Mouse (Mus musculus) embryonic fibroblast, embryonic 13.5 days (primary cell): Measurements from ENCODE around the gene 2010005H15Rik. TPM values are rescaled to one million over a fixed set of nuclear protein-coding genes. Genes with fewer than 3 reads are reported as not detected.
"Not testable (repeated sequence)": the region's sequence is repeated elsewhere in the genome, so short reads cannot be mapped to it uniquely, and the experiment has no call there.

ENCODE experiments used
- H3K27ac ChIP-seq: 2 replicates; pipeline ENCODE4 v1.5.1; 2012; ENCODE audit warnings: low read length, control low read depth, inconsistent platforms; ENCODE audit not compliant: insufficient read depth
- H3K4me1 ChIP-seq: 2 replicates; pipeline ENCODE4 v1.6.1; 2011; ENCODE audit warnings: low read length; ENCODE audit not compliant: control insufficient read depth, insufficient read depth
- H3K4me3 ChIP-seq: 2 replicates; pipeline ENCODE4 v1.5.1; 2011; ENCODE audit warnings: mild to moderate bottlenecking, control low read depth, low read length; ENCODE audit not compliant: insufficient read depth
- CTCF ChIP-seq: IDR thresholded peaks from 2 replicates; pipeline ENCODE4 v1.5.1; 2011; ENCODE audit warnings: mild to moderate bottlenecking, control low read depth, low read length, moderate library complexity, borderline replicate concordance; ENCODE audit not compliant: insufficient read depth
- POLR2A ChIP-seq: IDR thresholded peaks from 2 replicates; pipeline ENCODE4 v1.6.1; 2011; ENCODE audit warnings: low read depth, mild to moderate bottlenecking, control low read depth, low read length, moderate library complexity
- polyA plus RNA-seq: library from polyadenylated mRNA; stranded (reverse); fragments of >200 nt; gene quantifications from 2 replicates; pipeline ENCODE4 v1.2.4, GENCODE M21; 2011; ENCODE audit warnings: low read depth; ENCODE audit not compliant: missing spikeins, insufficient read length

2010005H15Rik gene
- polyA plus RNA-seq: not detected in 2 replicates

DNA sequence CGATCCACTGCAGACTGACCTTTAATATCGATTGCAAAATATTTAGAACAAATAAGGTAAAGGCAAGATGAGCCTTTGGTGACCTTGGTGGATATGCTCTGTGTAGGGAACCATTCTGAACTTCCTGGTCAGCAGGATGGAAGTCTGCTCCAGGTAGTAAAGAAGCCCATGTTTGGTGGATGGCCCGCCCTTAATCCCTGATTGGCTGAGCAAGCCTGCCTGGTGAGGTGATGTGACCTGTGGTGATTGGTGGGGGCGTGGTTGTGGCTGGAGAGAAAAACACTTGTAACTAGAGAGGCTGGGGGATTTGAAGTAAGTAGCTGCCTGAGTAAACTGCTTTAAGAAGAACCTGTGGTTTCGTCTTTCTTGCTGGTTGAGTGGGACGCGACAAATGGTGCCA is at the start of gene 2010005H15Rik:
2010005H15Rik (plus strand) TSS at position 301 of the 400 bp plus-strand sequence.
- H3K4me3 ChIP-seq, H3K27ac ChIP-seq, H3K4me1 ChIP-seq: not testable (repeated sequence)

DNA sequence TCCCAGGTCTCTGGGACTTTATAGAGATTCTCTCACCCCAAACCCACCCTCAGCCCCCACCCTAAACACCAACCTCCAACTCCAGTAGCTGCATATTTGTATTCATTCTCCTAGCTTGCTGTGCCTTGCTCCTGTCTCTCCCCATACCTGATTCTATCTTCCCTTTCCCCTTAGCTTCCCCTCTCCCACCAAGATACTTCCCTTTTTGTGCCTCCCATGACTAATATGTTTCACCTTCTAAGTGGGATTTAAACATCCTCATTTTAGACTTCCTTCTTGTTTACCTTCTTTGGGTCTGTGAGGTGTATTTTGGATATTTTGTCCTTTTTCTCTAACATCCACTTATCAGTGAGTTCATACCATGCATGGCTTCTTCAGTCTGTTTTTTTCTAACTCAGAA is 45.2 kb upstream of the 2010005H15Rik start:
- H3K27ac ChIP-seq: no peak overlapping the region
- no peaks in the 10 kb centered on the region for H3K4me1 ChIP-seq
- TF ChIP-seq POLR2A (no peak), CTCF (no peak)
- no peak overlapping the region for H3K4me3 ChIP-seq

DNA sequence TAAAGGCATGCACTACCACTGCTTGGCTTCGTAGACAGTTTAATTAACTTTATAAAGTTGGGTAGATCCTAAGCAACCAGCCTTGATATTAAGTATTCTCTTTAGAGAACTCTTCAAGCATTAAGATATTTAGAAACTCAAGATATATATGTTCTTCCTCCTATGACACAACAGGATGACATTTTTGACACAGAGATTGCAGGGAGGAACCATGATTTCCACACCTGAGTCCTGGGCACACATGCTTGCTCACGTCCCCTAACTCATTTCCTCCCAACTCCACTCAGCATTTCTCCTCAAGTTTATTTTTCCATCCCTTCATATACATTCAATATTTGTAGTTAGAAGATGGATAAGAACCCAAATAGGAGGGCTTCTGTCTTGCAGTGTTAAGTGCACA is 41.4 kb upstream of the 2010005H15Rik start:
- H3K4me1 ChIP-seq: no peaks in the 10 kb centered on the region
- H3K4me3 ChIP-seq: no peak overlapping the region
- H3K27ac ChIP-seq: no peak overlapping the region
- TF ChIP-seq CTCF: no peak
- no peak for TF ChIP-seq POLR2A

DNA sequence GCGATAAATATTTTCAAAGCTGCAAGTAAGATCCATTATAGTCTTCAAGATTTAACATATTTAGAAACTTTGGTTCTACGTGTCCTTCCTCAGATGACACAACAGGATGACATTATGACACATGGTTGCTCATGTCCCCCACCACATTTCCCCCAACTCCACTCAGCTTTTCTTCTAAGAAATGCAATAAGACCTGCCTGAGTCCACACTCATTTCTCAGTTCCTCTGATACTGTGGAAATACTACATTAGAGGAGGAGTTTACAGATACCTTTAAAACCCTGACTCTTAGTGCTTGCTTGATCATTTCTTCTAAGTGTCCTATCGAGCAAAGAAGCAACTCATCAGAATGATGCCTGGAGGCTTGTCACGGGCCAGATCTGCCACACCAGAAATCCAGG is 37.4 kb upstream of the 2010005H15Rik start, which contains the start of gene Gm5483:
Gm5483 (plus strand) TSS at position 301 of the 400 bp plus-strand sequence.
- not testable (repeated sequence) for H3K27ac ChIP-seq, H3K4me1 ChIP-seq, H3K4me3 ChIP-seq

DNA sequence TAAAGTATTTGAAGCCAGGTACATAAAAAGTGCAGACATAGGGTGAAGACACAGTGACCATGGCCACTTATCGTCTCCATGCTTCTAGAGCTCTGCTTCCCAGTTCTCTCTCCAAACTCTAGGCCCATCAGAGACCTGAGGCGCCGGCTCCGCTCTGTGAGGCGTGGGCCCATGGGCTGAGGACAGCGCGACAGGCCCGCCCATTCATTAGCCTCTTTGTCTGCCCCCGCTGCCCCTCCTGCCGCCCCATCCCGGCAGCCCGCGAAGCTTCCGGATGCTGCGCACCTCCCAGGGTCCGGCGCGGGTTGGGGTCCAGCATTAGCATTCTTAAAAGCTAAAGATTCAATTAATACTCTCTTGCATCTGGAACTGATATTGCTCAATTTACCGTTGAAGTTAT is 22.0 kb upstream of the 2010005H15Rik start:
- no peak for TF ChIP-seq CTCF
- TF ChIP-seq POLR2A: no peak
- Histone ChIP-seq H3K4me3 (no peak overlapping the region), H3K27ac (no peak overlapping the region), H3K4me1 (no peaks in the 10 kb centered on the region)

DNA sequence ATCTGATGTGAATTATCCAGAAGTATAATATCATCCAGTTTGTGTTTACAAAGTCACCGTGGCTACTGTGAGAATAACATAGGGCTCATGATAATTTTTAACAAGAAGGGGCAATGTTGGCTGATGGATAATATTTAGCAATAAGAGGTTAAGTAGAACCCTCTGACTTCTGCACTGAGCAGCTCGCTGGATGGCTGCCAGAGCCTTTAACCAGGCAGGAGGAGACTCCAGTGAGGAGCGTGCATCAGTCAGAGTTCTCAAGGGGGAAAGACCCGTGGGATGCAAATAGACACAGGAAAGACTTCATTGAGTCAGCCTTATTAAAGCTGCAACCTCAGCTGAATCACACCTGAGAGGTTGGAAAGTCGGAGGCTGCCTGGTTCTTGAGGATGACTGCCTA is 17.4 kb upstream of the 2010005H15Rik start:
- H3K27ac ChIP-seq: no peak overlapping the region
- no peak for TF ChIP-seq CTCF
- TF ChIP-seq POLR2A: no peak
- no peak overlapping the region for H3K4me3 ChIP-seq
- H3K4me1 ChIP-seq: no peaks in the 10 kb centered on the region

DNA sequence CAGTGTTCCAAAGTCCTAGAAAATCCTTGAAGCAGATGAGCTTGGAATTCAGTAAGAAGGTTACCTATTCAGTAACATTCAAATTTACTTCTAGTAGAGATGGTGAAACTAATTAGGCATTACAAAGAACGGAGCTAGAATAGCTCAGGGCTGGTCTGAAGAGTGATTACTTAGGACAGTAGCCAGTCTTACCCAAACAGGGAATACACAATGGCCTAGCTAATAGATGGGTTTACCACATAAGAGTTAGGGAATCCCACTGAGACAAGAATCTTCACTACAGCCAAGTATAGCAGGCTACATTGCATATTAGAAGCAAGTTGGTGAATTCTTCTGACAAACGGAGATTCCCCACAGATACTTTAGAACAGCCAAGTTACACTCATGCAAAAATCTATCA is 15.6 kb upstream of the 2010005H15Rik start:
- H3K4me3 ChIP-seq, H3K4me1 ChIP-seq, H3K27ac ChIP-seq: not testable (repeated sequence)

DNA sequence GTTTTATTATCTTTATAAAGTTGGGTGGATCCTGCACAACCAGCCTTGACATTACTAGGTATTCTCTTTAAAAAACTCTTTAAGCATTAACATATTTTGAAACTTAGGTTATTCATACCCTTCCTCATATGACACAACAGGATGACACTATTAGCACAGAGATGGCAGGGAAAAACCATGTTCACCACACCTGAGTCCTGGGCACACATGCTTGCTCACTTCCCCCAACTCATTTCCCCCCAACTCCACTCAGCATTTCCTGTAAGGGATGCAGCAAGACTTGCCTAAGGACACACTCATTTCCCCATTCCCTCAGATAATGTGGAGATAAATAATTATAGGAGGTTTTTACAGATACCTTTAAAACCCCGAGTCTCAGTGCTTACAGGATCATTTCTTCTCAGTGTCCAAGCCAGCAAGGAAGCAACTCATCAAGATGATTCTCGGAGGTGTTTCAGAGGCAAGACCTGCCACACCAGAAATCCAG is 11.3 kb upstream of the 2010005H15Rik start, which contains the start of gene Gm5416:
Gm5416 (plus strand) TSS at position 437 of the 487 bp plus-strand sequence.
- Histone ChIP-seq H3K4me1 (no peaks in the 10 kb centered on the region), H3K4me3 (no peak within 1 kb of the TSS), H3K27ac (no peak within 1 kb of the TSS)
- TF ChIP-seq CTCF (no peak), POLR2A (no peak)

DNA sequence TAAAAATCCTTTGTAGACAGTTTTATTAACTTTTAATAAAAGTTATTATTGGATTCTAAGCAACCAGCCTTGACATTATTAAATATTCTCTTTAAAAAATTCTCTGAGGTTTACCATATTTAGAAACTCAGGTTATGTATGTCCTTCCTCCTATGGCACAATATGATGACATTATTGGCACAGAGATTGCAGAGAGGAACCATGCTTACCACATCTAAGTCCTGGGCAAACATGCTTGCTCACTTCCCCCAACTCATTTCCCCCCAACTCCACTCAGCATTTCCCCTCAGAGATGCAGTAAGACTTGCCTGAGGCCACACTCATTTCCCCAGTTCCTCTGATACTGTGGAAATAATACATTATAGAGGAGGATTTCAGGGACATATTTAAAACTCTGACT is 39.3 kb downstream of the 2010005H15Rik start:
- not testable (repeated sequence) for H3K4me1 ChIP-seq, H3K4me3 ChIP-seq, H3K27ac ChIP-seq

DNA sequence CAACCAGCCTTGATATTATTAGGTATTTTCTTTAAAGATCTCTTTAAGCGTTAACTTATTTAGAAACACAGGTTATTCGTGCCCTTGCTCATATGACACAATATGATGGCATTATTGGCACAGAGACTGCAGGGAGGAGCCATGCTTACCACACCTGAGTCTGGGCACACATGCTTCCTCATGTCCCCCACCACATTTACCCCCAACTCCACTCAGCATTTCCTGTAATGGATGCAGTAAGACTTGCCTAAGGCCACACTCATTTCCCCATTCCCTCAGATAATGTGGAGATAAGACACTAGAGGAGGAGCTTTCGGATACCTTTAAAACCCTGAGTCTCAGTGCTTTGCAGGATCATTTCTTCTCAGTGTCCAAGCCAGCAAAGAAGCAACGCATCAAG is 55.5 kb downstream of the 2010005H15Rik start, which contains the start of gene Stfa1:
Stfa1 (plus strand) TSS at position 156 of the 400 bp plus-strand sequence.
- not testable (repeated sequence) for H3K4me1 ChIP-seq, H3K27ac ChIP-seq, H3K4me3 ChIP-seq

DNA sequence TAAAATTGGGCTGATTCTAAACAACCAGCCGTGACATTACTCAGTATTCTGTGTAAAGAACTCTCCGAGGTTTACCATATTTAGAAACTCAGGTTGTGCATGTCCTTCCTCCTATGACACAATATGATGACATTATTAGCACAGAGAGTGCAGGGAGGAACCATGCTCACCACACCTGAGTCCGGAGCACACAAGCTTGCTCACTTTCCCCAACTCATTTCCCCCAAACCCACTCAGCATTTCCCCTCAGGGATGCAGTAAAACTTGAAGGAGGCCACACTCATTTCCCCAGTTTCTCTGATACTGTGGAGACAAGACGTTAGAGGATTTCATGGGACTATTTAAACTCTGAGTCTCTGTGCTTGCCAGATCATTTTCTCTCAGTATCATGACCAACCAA is 67.9 kb downstream of the 2010005H15Rik start:
- no peak overlapping the region for H3K4me3 ChIP-seq
- no peaks in the 10 kb centered on the region for H3K4me1 ChIP-seq
- TF ChIP-seq CTCF (no peak), POLR2A (no peak)
- H3K27ac ChIP-seq: no peak overlapping the region

Other genes starting within 250 kb of the 2010005H15Rik start
- gene Kpna1, start 242.7 kb upstream of the 2010005H15Rik start, polyA plus RNA-seq: 83.9 and 86.7 TPM in 2 replicates
- 3.2 and 4.8 TPM in 2 replicates for gene Wdr5b, start 180.3 kb upstream of the 2010005H15Rik start, polyA plus RNA-seq
- 220 and 237 TPM in 2 replicates for gene Fam162a, start 149.9 kb upstream of the 2010005H15Rik start, polyA plus RNA-seq
- gene Ccdc58, start 149.8 kb upstream of the 2010005H15Rik start, polyA plus RNA-seq: 85.6 and 95.9 TPM in 2 replicates
- gene Csta1, start 90.2 kb upstream of the 2010005H15Rik start, polyA plus RNA-seq: not detected in 2 replicates
- gene Stfa2l1, start 64.7 kb upstream of the 2010005H15Rik start, polyA plus RNA-seq: not detected in 2 replicates
- not detected in 2 replicates for gene Gm5483, start 37.3 kb upstream of the 2010005H15Rik start, polyA plus RNA-seq
- gene Gm5416, start 11.1 kb upstream of the 2010005H15Rik start, polyA plus RNA-seq: not detected in 2 replicates
- gene Stfa1, start 55.5 kb downstream of the 2010005H15Rik start, polyA plus RNA-seq: not detected in 2 replicates
- gene BC117090, start 112.9 kb downstream of the 2010005H15Rik start, polyA plus RNA-seq: not detected in 2 replicates
- not detected in 2 replicates for gene BC100530, start 146.3 kb downstream of the 2010005H15Rik start, polyA plus RNA-seq
- gene Stfa2, start 187.0 kb downstream of the 2010005H15Rik start, polyA plus RNA-seq: not detected in 2 replicates
- gene Stfa3, start 233.9 kb downstream of the 2010005H15Rik start, polyA plus RNA-seq: not detected in 2 replicates